Mouse (Mus musculus): ENCODE data around the gene Tnc.

Gene Tnc

DNA sequence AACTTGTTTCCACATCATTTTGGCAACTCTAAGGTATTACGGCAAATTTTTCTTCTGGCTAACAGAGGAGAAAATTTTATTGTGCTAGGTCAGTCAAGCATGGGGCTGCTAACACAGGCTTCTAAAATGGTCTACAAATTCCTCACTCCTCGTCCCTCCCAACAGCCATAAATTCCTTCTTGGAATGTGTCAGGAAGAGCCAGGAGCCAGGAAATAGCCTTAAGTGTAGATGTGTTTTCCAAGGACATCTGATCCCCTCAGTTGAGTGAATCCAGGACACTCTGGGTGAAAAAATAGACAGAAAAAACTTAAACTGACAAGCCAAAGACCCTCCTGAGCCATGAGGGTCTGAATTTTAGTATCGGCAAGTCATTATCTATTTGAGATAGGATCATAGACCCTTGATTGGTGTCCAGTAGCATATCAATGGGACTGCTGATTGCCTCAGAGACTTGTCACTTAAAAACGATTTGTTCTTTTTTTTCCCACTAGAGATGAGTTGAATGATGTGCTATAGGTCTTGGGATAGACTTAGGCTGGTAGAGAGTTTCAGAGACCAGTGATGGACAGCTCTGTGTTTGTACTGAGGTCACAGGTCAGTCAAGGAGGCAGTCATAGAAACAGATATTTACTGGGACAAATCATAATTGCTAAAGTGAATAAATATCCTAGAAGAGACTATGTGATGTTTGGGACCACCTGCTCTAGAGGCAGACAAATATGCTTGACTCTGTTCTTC lies 22.6 kb downstream of the Tnc start:
- DNase-seq, result no peak

DNA sequence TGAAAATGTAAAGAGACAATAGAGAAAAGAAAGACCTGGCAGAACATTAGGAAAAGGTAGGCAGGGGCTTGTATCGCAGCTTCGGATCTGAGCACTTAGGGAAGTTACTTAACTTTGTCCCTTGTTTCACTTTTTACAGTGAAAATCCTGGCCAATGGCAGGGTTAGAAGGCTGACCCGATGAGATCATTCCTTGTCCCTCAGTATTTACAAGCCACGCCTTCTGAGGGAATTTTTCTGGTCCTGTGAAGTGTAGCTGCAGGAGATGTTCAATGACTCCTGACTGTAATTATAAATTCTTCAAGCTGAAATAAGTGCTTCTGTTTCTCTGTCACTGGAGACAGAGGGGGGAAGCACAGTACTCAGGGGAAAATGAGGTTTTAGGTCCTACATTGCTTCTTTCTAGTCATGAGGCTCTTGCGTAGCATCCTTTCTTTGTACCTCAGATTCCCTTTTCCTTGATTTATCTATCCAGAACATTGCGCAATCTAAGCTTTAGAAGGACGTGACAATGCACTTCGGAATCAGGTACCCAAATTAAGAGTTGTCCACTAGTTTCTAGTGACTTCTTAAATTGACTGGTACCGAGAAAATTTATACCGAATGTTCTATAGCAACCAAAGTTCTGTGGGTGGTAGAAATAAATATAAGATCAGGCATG lies 25.8 kb downstream of the Tnc start:
- DNase-seq, result no peak

DNA sequence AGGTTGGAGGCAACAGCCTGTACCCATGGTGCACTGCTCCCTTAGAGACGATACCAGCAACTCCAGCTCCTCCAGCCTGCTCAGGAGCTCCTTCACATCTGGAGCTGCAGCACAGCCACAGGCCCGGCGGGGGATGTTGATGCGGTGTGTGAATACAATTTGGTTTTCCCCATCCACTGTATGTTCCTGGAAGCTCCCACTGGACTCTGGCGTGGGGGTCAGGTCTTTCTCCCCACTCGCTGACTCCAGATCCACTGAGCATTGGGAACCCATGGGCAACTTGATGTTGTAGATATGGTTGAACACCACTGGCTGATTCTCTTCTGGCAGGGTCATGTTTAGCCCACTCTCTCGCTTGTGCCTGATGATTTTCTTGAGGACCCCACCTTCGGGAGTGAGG lies 26.7 kb downstream of the Tnc start:
- DNase-seq, result no peak

DNA sequence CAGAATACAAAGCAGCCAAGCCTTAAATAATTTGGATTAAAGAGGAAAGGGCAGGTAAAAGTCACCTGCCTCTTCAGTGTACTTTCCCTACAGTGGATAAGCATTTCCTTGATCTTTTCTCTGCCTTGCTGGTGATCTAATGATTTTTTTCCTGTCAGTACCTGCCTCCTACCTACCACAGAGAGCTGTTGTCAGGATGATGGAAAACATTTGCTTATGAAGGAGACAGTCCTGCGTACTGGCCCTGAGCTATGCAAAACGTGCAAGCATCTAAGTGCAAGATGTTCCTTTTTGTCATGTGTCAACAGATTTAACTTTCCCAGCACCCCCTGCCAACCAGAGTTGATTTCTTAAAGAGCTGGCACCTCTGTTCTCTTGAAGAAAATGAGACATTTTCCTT lies 35.5 kb downstream of the Tnc start:
- no peak for DNase-seq

DNA sequence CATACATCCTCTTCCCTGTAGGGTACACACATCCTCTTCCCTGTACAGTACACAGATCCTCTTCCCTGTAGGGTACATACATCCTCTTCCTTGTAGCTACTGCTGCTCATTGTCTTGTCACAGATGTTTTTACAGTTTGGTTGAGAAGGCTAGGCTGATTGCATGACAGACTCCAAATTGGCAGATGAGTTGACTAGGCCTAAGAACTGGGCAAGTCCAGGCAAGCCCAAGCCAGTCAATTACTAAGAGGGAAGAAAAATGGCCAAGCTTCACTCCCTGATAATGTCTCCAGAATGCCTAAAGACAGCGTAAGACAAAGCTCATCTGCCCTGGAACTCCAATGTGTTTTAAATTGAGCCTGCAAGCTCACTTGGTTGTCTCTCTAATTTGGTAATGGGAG lies 36.9 kb downstream of the Tnc start:
- no peak for DNase-seq

DNA sequence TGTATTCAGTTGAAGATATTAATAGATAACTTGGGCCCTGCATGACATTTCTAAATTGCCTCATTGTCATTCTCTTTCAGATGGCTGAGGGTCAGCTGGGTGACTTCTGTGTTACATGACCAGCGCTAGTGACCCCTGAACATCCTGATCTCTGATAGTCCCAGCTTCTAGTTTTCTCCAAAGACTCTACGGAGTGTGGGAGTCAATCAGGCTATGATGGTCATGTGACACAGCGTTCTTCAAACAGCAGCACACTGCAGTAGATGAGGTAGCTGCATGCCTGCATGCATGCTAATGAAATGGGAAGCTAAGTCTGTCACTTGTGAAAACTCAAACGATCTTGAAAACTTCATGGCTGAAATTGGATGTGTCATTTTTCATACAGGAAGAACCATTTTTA lies 41.6 kb downstream of the Tnc start:
- DNase-seq, result no peak

DNA sequence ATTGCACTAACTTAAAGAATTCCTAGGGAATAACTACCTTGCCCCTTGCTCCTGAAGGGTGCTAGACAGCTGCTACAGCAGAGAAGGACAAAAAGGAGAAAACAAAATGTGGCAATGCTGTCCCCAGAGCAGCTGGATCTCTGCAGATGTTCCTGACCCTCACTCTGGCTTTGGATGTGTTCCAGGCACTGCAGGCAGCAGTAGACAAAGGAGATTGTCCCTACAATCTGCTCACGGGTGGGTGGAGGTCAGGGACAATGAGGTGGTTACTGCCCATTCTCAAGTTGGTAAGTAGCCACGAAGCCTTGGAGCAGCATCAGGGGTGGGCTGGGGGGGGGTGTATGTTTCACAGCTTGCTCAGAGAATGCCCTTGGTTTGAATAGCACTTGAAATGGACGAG lies 43.1 kb downstream of the Tnc start:
- DNase-seq, result no peak

DNA sequence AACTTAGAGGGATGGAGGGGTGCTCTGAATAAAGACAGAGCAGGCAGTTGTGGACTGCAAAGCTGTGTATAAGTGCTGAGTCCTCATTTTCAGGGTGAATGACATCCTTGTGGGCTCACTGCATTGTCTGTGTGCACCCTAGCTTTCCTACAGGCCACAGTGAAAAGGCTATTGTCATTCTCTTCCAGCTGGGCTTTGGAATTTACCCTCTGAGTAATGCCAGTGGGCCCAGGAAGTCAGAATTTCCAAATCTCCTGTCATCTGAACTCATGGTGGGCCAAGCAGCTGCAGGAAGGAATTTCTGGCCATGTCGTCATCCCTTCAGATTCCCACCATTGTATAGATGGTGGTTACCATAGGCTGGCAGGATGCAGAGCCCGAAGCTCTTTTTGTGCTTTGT lies 44.6 kb downstream of the Tnc start:
- DNase-seq, result no peak

DNA sequence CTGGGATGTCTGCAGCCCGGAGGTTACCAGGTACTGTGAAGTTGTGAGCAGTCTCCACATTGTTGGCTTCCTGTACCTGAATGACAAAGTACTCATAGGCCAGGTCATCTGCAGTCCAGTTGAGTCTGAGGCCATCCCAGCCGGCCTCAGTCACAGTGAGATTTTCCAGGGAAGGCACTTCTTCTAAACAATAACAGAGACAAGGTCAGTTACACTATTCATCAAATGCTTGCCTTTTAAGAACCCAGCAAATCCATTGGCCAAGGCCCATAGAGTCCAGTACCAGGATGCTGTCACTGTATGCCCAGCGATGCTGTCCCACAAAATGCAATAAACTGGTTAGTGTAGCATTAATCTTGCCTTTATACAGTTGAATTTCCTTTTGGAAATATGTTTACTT lies 46.0 kb downstream of the Tnc start:
- no peak for DNase-seq

DNA sequence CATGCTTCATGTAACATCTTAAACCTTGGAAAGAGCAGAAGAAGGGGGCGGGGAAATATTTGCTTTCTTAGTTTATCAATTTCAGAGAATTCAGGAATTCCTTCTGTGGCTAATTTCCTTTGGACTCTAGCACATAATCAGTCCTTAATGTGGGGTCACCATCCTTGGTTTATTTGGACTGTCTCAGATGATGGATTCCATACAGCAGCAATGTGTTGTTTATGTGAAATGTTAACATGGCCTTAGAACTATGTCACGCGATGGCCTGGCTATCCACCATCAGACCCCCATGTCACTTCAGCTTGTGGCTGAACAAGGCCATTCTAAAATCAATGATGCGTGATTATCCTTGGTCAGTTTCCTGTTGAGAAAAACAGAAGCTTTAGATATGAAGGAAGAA lies 46.5 kb downstream of the Tnc start:
- DNase-seq, result no peak

DNA sequence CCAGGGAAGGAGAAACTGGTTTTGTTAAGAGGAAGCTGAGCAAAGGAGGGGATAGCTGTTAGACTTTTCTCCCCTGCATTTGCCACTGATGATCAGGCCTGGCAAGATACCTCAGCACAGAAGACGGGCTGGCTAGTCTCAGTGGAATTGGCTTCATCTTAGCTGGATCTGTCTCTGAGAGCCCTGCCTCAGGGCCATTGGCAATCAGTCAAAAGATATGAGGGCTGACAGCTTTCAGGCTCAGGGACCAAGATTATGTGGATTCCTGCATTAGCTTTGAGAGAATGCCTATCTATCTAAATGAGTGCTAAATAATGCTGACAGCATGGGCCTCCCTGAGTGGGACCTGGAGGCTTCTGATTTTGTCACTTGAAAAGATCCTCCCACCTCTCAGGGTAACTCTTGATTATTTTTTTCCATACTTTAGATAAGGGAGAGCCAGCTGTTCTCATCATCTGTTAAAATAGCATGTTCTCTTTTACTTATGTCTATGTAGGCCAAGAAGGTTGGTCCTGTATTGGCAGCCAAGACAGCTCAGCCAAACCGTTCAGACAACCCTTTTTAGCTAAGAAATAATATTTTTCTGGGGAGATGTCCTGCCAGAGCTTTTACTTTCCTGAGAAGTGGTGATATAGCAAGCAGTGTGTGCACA lies 53.2 kb downstream of the Tnc start:
- no peak for DNase-seq

DNA sequence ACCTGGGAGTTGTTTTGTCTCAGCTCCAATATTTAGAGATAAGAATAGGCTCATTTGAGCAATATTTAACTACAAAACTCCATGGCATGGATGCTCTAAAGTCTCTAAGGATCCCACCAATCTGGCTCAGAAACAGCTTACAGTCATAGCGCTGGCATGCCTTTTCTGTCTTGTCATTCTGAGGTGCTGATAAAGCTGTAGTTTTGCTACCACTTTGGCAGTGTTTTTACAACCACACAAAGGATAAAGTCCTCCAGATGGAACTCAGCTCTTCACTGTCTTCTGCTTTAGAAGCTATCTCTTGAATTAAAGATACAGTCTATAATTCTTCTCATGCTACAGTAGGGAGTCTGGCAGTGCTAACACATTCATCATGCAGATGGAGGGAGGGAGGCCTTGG lies 56.6 kb downstream of the Tnc start:
- no peak for DNase-seq

DNA sequence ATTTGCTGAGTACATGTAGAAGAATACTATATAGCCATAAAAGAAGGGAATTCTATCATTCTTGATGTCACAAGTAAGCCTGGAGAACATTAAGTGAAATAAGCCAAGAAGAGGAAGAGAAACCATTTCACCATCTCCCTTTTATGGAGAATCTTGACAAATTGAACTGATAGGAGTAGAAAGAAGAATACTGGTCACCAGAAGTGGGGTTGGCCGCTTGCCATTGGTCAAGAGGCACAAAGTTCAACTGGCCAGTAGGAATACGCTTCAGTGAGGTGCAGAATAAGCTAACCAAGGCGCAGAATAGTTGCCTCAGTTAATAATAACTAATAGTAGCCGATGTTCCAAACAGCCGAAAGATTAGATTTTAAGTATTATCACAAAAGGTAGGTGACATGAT lies 58.7 kb downstream of the Tnc start:
- DNase-seq, result no peak

DNA sequence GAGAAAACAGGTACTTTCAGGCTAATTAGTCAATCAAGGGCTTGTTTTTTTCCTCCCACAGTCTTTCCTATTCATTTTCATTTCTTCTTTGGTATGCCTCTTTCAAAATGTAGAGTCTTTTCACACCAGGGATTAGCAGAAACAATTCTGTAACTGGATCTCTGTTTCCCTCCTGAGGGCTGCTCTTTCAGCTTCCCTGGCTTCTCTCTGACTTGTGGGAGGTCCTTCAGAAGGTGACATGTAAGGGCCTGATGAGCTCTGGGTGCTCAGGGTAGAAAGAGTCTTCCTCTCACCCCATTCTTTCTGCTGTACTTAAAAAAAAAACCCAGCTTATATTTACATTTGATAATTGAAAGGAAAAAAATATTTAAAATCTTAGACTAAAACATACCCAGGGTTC lies 60.2 kb downstream of the Tnc start:
- no peak for DNase-seq

DNA sequence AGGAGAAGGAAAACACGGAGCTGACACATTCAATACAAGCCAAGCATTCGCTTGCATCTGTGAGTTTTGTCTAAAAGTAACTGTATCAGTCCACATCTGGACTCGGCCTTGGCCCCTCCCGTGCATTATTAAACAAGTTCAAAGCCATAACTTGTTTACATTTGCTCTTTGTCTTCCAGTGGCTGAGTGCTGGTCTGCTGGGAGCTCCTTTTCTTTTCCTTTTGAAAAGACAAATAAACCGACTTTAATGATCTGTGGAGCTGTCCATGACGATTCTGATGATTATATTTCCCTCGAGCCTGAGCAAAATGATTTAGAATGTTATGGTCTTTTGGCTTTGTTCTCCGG lies 63.7 kb downstream of the Tnc start:
- DNase-seq, result no peak

DNA sequence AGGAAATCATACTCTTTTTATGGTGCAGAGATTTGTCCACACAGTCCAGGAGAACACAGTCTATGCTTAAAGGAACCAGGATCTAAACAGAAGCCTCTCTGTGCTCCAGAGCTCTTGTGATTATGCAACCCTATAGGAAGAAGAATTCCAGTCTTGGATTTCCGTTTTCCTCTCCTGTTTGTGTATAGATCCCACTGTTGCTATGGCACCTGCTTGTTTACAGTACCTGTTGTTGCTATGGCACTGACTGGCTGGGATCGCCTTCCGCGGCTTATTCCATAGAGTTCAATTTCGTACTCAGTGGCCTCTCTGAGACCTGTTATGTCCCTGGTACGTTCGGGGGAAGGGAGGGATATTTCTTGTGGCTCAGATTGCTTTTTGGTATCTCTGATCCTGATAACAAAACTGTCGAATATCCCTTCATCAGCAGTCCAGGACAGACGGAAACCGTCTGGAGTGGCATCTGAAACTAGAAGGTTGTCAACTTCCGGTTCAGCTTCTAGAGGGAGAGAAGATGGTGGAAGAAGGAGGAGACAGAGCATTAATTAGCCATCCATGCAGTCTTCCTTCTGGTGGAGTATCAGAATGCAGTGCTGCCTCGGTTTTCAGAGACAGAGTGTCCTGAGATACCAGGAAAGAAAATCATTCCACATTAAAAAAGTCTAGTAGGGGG lies 64.3 kb downstream of the Tnc start:
- no peak for DNase-seq

DNA sequence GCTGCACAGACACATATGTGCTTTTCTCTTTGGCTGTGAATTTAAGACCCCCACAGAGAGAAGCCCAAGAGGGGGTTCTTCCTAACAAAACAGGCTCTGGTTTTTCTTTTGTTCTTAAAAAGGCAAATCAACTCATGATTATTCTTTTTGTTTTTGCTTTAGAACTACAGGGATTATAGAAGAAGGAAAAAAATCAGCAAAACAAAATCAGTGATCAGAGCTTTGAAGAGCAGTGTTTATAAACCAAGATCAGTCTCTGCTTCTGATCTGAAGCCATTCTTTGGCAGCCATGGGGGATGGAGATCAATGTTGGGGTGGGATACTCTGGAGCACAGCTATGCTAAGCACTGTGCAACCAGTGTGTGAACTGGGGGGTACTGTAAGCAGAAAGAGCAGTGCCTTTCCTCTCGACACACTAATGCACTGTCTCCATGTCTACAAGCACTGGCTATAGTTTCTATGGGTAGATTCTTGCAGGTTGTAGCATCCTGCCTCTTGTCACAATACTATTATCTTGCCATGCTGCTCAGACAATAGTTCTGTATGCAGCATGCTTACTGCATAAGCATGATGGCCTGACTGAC lies 66.5 kb downstream of the Tnc start:
- DNase-seq, result no peak

DNA sequence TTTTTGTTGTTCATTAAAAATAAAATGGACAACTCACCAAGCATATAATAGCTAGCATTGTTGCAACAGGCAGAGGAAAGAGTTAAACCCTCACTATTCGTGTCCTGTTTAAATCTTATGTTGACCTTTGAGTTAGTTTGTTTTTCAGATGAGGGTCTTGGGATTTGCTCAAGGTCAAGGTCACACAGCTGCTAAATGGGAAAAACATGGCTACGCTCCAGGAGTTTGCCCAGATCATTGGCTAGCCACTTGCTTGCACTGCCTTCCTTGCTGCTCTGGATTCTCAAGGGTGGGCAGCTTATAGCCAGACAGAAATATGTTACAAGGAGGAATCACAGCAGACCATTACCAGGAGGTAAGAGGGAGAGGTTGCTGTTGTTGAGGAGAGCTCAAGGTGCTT lies 67.2 kb downstream of the Tnc start:
- DNase-seq, result no peak

DNA sequence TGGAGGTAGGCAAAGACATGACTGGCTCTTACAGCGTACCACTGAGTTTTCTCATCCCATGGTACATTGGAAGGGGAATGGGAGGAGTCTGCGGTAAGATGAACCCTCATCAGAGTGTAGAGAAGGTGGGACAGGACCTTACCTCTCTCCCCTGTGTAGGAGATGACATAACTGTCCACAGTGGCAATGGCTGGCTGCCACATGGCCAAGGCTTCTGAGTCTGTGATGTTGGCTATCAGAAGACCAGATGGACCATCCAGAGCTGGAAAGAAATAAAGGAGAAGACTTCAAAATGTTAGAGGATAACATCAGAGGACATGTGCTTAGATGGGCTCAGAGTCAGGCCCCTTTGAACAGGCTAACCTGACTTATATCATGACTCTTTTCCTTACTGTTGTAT lies 74.3 kb downstream of the Tnc start:
- DNase-seq, result no peak

DNA sequence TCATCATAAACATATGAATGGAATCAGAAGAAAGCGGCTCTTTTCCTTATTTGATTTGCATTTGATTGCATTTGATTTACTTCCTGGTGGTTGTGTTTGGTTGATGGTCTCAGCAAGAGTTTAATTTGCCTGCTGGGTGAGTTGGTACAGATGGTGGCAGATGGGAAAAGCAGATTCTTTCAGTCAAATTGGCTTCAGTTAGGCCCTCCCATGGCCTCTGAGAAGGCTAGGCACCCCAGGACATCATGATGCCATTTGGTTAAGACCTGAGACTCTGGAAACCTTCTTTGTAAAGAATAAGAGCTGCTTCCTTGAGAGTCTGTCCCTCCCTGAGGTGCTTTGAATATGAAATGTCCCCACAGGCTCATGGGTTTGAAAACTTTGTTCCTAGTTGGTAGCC lies 75.1 kb downstream of the Tnc start:
- no peak for DNase-seq

DNA sequence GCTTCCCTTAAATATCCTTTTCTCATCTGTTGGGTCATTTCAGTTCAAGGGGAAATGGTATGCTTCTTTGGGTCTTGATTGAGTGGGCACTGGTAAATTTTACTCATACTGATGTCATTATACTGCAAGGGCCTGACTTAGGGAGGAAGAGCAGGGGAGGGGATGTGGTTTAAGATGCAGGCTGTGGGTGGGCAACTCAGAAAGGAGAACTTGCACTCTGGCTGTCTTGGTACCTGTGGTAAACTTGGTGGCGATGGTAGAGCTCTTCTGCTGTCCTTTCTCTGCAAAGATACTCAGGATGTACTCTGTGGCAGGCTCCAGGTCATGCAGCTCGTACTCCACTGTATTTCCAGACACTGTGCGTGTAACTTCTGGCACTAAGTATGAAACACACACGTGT lies 75.9 kb downstream of the Tnc start:
- no peak for DNase-seq

DNA sequence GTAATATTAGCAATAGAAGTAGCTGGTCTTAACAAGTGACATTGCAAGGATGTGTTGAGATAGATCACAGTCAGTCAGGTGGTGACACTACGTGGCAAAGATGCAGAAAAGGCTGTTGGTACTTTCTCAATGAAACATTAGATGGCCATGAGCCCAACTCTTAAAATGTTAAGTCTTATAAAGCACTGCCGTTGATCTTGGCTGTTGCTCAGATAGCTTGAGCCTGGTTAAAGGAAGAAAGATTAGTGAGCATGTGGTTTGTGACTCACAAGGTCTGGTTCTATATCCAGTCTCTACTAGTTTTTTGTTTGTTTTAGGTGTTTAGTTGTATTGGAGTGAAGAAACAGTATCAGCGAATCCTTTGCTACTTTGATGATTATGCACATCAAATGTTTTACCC lies 76.9 kb downstream of the Tnc start:
- DNase-seq, result no peak

DNA sequence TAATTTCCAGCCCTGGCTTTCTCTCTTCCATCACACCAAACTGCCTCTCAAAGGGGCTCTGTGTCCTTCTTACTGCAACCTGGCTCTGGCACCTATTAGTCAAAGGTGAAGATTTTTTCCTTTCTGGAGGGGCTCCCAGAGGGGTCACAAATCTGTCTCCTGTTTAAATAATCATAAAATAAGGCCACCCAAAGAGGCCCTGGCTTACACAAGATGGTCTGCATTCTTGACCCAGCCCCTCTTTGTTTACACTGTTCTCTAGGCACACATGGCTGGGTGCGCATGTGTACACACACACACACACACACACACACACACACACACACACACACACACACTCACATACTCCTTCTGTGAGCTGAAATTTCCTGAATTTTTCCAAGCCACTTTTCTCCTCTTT lies 83.4 kb downstream of the Tnc start:
- DNase-seq, result no peak

All from kidney, postnatal 14 days (tissue).